Mouse (Mus musculus) liver, embryonic 16.5 days (tissue): ENCODE results near the gene Plrg1. TPM values are rescaled to one million over a fixed set of nuclear protein-coding genes. Genes with fewer than 3 reads are reported as not detected.
A peak's percentile ranks its signal among the peaks of the same experiment; 100 is the strongest.

Experiments used
- ATAC-seq: fragments of 200-750 bp; cut with Nextera tagmentation; 2 replicates; pipeline ENCODE4 v1.8.0; 2017; ENCODE audit warnings: low read depth, mild to moderate bottlenecking, moderate number of reproducible peaks, moderate library complexity
- H3K27ac ChIP-seq: fragments of 300-500 bp; sonication (generic); 2 replicates; pipeline ENCODE4 v1.5.1; 2014; ENCODE audit warnings: mild to moderate bottlenecking, low read length
- H3K27me3 ChIP-seq: fragments of 300-500 bp; sonication (generic); 2 replicates; pipeline ENCODE4 v1.6.1; 2014; ENCODE audit warnings: low read depth, low read length, mixed read lengths; ENCODE audit not compliant: control insufficient read depth, insufficient read depth
- H3K36me3 ChIP-seq: fragments of 300-500 bp; sonication (generic); 2 replicates; pipeline ENCODE4 v1.6.1; 2014; ENCODE audit warnings: mild to moderate bottlenecking; ENCODE audit not compliant: control insufficient read depth, insufficient read depth
- H3K4me1 ChIP-seq: fragments of 300-500 bp; sonication (generic); 2 replicates; pipeline ENCODE4 v1.6.1; 2014; ENCODE audit warnings: low read depth, low read length, mixed read lengths; ENCODE audit not compliant: control insufficient read depth
- H3K4me2 ChIP-seq: fragments of 300-500 bp; sonication (generic); 2 replicates; pipeline ENCODE4 v1.6.1; 2014; ENCODE audit warnings: low read depth, low read length, mixed read lengths
- H3K4me3 ChIP-seq: fragments of 300-500 bp; sonication (generic); 2 replicates; pipeline ENCODE4 v1.5.1; 2014; ENCODE audit warnings: low read depth, mild to moderate bottlenecking, low read length
- H3K9ac ChIP-seq: fragments of 300-500 bp; sonication (generic); 2 replicates; pipeline ENCODE4 v1.6.1; 2014; ENCODE audit warnings: low read depth, low read length
- H3K9me3 ChIP-seq: fragments of 300-500 bp; sonication (generic); replicated peaks from 2 replicates; pipeline ENCODE4 v1.6.1; 2016; ENCODE audit warnings: low read length; ENCODE audit not compliant: control insufficient read depth
- WGBS: fragments of 180-500 bp; shearing (Covaris S2); extraction: QIAGEN DNeasy Blood & Tissue Kit; methylation state at CpG from one replicate; pipeline ENCODE4 v1.1.7; 2014; ENCODE audit not compliant: insufficient replicate concordance; 5-methylcytosine and 5-hydroxymethylcytosine counted together
- polyA plus RNA-seq: library from polyadenylated mRNA; unstranded; fragments of >200 nt; fragmentation: Nextera tagmentation; extraction: Ambion mirVana; gene quantifications from 2 replicates; pipeline ENCODE4 v1.2.1, GENCODE M21; 2015

Gene Plrg1
- polyA plus RNA-seq, 1 experiment from 2014 or later, result 40.9 TPM

- Histone ChIP-seq H3K36me3 (no peaks in the 10 kb centered on the region), H3K4me2 (0 out of 2 replicates have a peak overlapping the region, but pooled peaks have one; percentile 15), H3K27ac (peak overlapping the region; percentile 62)
Observed at GRCm38 (mm10) chr3:83039666-83040065, 15.7 kb upstream of the Plrg1 start.

DNA sequence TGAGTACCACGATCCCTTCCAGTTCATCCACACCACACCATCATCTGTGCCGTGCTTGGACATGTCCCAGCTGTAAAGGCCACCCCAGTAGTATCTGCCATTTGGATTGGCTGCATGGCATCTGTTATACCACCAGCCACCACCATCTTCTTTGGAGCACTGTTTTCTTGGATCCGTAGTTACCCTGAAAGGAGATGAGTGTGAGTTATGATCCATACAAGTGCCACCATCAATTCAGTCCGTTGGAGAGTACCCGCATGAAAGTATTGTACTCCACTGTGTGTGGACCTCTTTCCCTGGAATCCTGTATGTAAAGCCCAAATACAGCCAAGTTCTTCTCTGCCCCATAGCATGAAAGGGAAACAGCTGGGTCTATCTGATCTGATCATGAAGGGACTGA is 12.9 kb upstream of the Plrg1 start:
- H3K27ac ChIP-seq, result no peak overlapping the region
- no peaks in the 10 kb centered on the region for H3K9me3 ChIP-seq
- no peak overlapping the region for H3K4me3 ChIP-seq
- WGBS, result 67% methylated on average over 5 of the region's 5 CpGs
- H3K4me2 ChIP-seq, result no peak overlapping the region
- H3K9ac ChIP-seq, result no peak overlapping the region
- no peaks in the 10 kb centered on the region for H3K4me1 ChIP-seq
- no peaks in the 10 kb centered on the region for H3K36me3 ChIP-seq
- no peaks in the 10 kb centered on the region for H3K27me3 ChIP-seq
- ATAC-seq, result no peak

More at GRCm38 (mm10) chr3:83039666-83040065, 15.7 kb upstream of the Plrg1 start:
- Histone ChIP-seq H3K9me3 (no peaks in the 10 kb centered on the region), H3K4me1 (no peaks in the 10 kb centered on the region), H3K27me3 (no peaks in the 10 kb centered on the region), H3K4me3 (no peak overlapping the region), H3K9ac (no peak overlapping the region)
- ATAC-seq, result peak; percentile 77
- 43% methylated on average over 4 of the region's 4 CpGs for WGBS

DNA sequence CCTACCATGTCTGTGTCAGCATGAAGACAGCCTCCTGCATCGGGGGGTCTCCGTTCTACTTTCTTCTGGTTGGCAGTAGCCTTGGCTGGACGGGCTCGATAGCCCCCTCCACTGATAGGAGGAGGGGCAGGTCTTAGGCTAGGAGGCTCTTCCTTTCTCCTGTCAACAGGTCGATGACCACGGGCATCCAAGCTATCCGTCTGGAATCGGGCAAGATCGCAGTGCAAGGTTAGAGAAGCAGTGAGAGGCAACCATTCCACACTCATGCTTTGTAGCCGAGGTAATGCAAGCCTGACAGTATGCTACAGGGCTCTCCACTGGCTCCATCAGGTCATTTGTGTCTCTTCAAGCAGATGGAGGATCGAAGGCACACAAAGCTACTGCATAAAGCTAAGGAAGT is 8.7 kb upstream of the Plrg1 start:
- Histone ChIP-seq H3K36me3 (no peaks in the 10 kb centered on the region), H3K4me3 (peak overlapping the region; percentile 8; the same call in 1 of the 2 replicates), H3K4me2 (0 out of 2 replicates have a peak overlapping the region, but pooled peaks have one; percentile 13), H3K9ac (peak overlapping the region; percentile 1; the same call in 1 of the 2 replicates), H3K27ac (no peak overlapping the region), H3K27me3 (no peaks in the 10 kb centered on the region), H3K4me1 (no peaks in the 10 kb centered on the region; the same call in 1 of the 2 replicates), H3K9me3 (no peaks in the 10 kb centered on the region)
- no peak for ATAC-seq
- WGBS, result 55% methylated on average over 11 of the region's 11 CpGs

DNA sequence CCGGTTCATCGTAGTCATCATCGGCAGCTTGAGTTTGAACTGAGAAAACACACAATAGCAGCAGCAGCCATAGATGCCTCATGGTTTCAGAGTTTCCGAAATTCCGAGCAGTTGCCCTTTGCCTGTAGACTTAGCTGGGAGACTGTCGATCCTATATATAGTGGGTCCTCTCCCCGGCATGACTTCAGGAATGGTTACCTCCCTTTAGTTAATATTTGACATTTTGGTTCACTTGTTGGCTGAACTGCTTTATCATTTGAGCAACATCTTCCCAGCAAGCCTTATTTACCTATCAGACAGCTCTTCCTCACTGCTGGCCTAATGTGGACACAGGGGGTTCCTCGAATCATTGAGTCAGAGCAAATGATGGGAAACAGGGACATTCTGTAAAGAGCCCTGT is 5.6 kb upstream of the Plrg1 start, which contains the start of gene Fgb:
TSS of gene Fgb (minus strand) at position 184 of the 400 bp plus-strand sequence.
- Histone ChIP-seq H3K9me3 (no peaks in the 10 kb centered on the region), H3K4me1 (peaks cover 4% of the 10 kb centered on the region; the same call in 1 of the 2 replicates), H3K4me3 (peak within 1 kb of the TSS; percentile 51), H3K36me3 (no peaks in the 10 kb centered on the region), H3K27me3 (no peaks in the 10 kb centered on the region), H3K27ac (peak within 1 kb of the TSS; percentile 47; the same call in 1 of the 2 replicates), H3K9ac (no peak within 1 kb of the TSS; the same call in 1 of the 2 replicates), H3K4me2 (no peak within 1 kb of the TSS)
- ATAC-seq, result peak; percentile 64
- 55% methylated on average over 8 of the region's 8 CpGs for WGBS

DNA sequence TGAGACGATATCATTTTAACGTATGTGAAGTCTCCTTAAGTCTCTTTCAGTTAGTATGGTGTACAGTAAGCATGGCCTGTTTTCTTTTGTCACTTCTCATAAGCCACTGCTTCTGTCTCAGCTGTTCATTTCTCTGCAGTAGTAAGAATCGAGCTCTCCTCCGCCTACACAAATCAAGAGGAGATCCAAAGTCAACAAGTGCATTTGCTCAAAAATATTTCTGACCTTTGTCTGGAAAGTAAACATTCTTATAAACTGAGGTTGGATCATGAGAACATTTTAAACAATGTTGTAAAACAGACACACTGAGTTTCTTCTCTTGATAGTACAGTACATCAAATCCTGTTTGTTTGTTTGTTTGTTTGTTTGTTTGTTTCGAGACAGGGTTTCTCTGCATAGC is 4.7 kb upstream of the Plrg1 start:
- Histone ChIP-seq H3K4me1 (peaks cover 4% of the 10 kb centered on the region; the same call in 1 of the 2 replicates), H3K27me3 (no peaks in the 10 kb centered on the region), H3K27ac (no peak overlapping the region), H3K9ac (no peak overlapping the region), H3K9me3 (no peaks in the 10 kb centered on the region), H3K36me3 (no peaks in the 10 kb centered on the region), H3K4me2 (no peak overlapping the region), H3K4me3 (no peak overlapping the region)
- ATAC-seq, result no peak
- WGBS, result 56% methylated on average over 5 of the region's 5 CpGs

- no peaks in the 10 kb centered on the region for H3K9me3 ChIP-seq
- 67% methylated on average over 5 of the region's 5 CpGs for WGBS
- H3K4me2 ChIP-seq, result no peak overlapping the region
- H3K4me1 ChIP-seq, result peaks cover 10% of the 10 kb centered on the region
- H3K4me3 ChIP-seq, result no peak overlapping the region
- H3K36me3 ChIP-seq, result no peaks in the 10 kb centered on the region
- H3K9ac ChIP-seq, result no peak overlapping the region
- no peaks in the 10 kb centered on the region for H3K27me3 ChIP-seq
- H3K27ac ChIP-seq, result peak overlapping the region; percentile 71
- ATAC-seq, result no peak
Observed at GRCm38 (mm10) chr3:83052102-83052501, 3.2 kb upstream of the Plrg1 start.

DNA sequence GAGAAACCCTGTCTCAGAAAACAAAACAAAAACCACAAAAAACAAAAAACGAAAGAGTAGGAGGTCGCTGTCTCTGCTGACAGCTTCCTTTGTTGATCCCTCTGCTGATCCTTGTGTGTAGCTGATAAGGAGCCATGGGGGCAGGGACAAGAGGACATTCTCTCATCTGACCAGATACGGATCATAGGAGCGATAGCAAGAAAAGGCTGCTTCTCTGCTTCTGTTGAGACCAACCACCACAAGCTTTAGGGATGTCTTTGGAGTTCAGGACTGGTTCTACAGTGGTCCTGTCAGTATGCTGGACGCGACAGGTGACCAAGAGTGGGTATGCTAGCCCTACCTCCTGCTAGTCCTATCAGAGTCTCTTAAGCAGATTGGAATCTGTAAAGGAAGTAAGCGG is 2.2 kb upstream of the Plrg1 start:
- WGBS, result 62% methylated on average over 7 of the region's 7 CpGs
- Histone ChIP-seq H3K27me3 (no peaks in the 10 kb centered on the region), H3K9me3 (no peaks in the 10 kb centered on the region), H3K36me3 (no peaks in the 10 kb centered on the region), H3K27ac (peak overlapping the region; percentile 37; the same call in 1 of the 2 replicates), H3K9ac (no peak overlapping the region), H3K4me3 (no peak overlapping the region), H3K4me1 (peaks cover 10% of the 10 kb centered on the region), H3K4me2 (no peak overlapping the region)
- no peak for ATAC-seq

- H3K27ac ChIP-seq, result no peak overlapping the region
- no peaks in the 10 kb centered on the region for H3K27me3 ChIP-seq
- H3K9me3 ChIP-seq, result no peaks in the 10 kb centered on the region
- H3K36me3 ChIP-seq, result peaks cover 2% of the 10 kb centered on the region; the same call in 1 of the 2 replicates
- peak overlapping the region; percentile 46; the same call in 1 of the 2 replicates for H3K4me2 ChIP-seq
- WGBS, result 28% methylated on average over 10 of the region's 10 CpGs
- ATAC-seq, result no peak
- peaks cover 10% of the 10 kb centered on the region for H3K4me1 ChIP-seq
- no peak overlapping the region for H3K4me3 ChIP-seq
- no peak overlapping the region for H3K9ac ChIP-seq
Observed at GRCm38 (mm10) chr3:83053758-83054157, 1.6 kb upstream of the Plrg1 start.

GRCm38 (mm10) chr3:83054759-83055158 is 563 bp upstream of the Plrg1 start:
- peak; percentile 1; the same call in 1 of the 2 replicates for ATAC-seq
- peak overlapping the region; percentile 51; the same call in 1 of the 2 replicates for H3K9ac ChIP-seq

More at GRCm38 (mm10) chr3:83054759-83055158, 563 bp upstream of the Plrg1 start:
- no peaks in the 10 kb centered on the region for H3K27me3 ChIP-seq
- no peaks in the 10 kb centered on the region for H3K9me3 ChIP-seq
- H3K27ac ChIP-seq, result no peak overlapping the region
- H3K4me3 ChIP-seq, result peak overlapping the region; percentile 91
- peak overlapping the region; percentile 76 for H3K4me2 ChIP-seq
- 17% methylated on average over 13 of the region's 13 CpGs for whole genome bisulfite sequencing
- peaks cover 10% of the 10 kb centered on the region for H3K4me1 ChIP-seq
- H3K36me3 ChIP-seq, result peaks cover 11% of the 10 kb centered on the region
